Comparison of ENCODE assay signal across 20 mouse cellular contexts in genomic region chr2:173775556-173775955, GRCm38 (mm10). TPM values are rescaled to one million over a fixed set of nuclear protein-coding genes. Genes with fewer than 3 reads are reported as not detected.
DNase-seq lines count a peak whose midpoint lies in the region; ATAC-seq and TF ChIP-seq lines count a peak whose summit lies in the region.
"Had no signal": no experiment of that assay in that cellular context is flagged by ENCODE, and none has a peak within 500 bp of the region (broad histone marks: within the 10 kb centered on the region; RNA-seq: fewer than 3 reads in every experiment).

No protein-coding gene starts in this region.

- no peak overlapping the region for H3K4me2 ChIP-seq in forebrain, embryonic 12.5 days
- no peak overlapping the region for H3K4me2 ChIP-seq in hindbrain, postnatal 0 days (ENCODE audit: low read depth, low read length)
- H3K4me2 ChIP-seq in midbrain, embryonic 15.5 days = no peak overlapping the region
- H3K4me2 ChIP-seq: heart, embryonic 15.5 days; intestine, embryonic 15.5 days had no signal

- peak overlapping the region; percentile 48; the same call in 1 of the 2 replicates for H3K27ac ChIP-seq in embryonic facial prominence, embryonic 10.5 days (replicated peaks)
- peak overlapping the region; percentile 83 for H3K27ac ChIP-seq in forebrain, embryonic 12.5 days
- no peak overlapping the region for H3K27ac ChIP-seq in hindbrain, postnatal 0 days
- peak overlapping the region; percentile 78 for H3K27ac ChIP-seq in midbrain, embryonic 15.5 days
- H3K27ac ChIP-seq: heart, embryonic 15.5 days; intestine, embryonic 15.5 days had no signal

- no peaks in the 10 kb centered on the region for H3K27me3 ChIP-seq in embryonic facial prominence, embryonic 10.5 days (replicated peaks; ENCODE audit: low read depth, poor library complexity, severe bottlenecking)
- no peaks in the 10 kb centered on the region for H3K27me3 ChIP-seq in forebrain, embryonic 12.5 days
- H3K27me3 ChIP-seq in hindbrain, postnatal 0 days (ENCODE audit: insufficient read depth, low read length) = no peaks in the 10 kb centered on the region
- no peaks in the 10 kb centered on the region for H3K27me3 ChIP-seq in midbrain, embryonic 15.5 days (replicated peaks)
- H3K27me3 ChIP-seq: heart, embryonic 15.5 days; intestine, embryonic 15.5 days had no signal

- H3K4me1 ChIP-seq in embryonic facial prominence, embryonic 10.5 days = peaks cover 62% of the 10 kb centered on the region
- peaks cover 65% of the 10 kb centered on the region for H3K4me1 ChIP-seq in forebrain, embryonic 12.5 days
- peaks cover 15% of the 10 kb centered on the region for H3K4me1 ChIP-seq in hindbrain, postnatal 0 days (ENCODE audit: insufficient read depth, low read length)
- H3K4me1 ChIP-seq in midbrain, embryonic 15.5 days = peaks cover 58% of the 10 kb centered on the region

- no peak for TF ChIP-seq CTCF in hindbrain, postnatal 0 days (IDR thresholded peaks at IDR 0.05; ENCODE audit: low read depth)

- no peak for DNase-seq in embryonic facial prominence, embryonic 10.5 days (ENCODE audit: low spot score)
- DNase-seq in hindbrain, postnatal 0 days (ENCODE audit: low spot score) = no peak
- DNase-seq in ovary, postnatal 36 days (ENCODE audit: low spot score) = no peak
- no peak for DNase-seq in kidney, adult 11 months
- DNase-seq in lung, postnatal 25 days (ENCODE audit: low spot score) = no peak
- no peak for DNase-seq in heart, postnatal 4 days
- DNase-seq: adrenal gland, postnatal 36 days; cerebellum, postnatal 25 days; kidney, postnatal 10 days; liver, postnatal 0 days; right cerebral cortex, postnatal 14 days had no signal

- H3K9me3 ChIP-seq in embryonic facial prominence, embryonic 10.5 days = no peaks in the 10 kb centered on the region
- H3K9me3 ChIP-seq in forebrain, embryonic 12.5 days = no peaks in the 10 kb centered on the region
- no peaks in the 10 kb centered on the region for H3K9me3 ChIP-seq in hindbrain, postnatal 0 days (ENCODE audit: low read length)
- no peaks in the 10 kb centered on the region for H3K9me3 ChIP-seq in midbrain, embryonic 15.5 days
- H3K9me3 ChIP-seq: heart, embryonic 15.5 days; intestine, embryonic 15.5 days had no signal

- no peak overlapping the region for H3K4me3 ChIP-seq in embryonic facial prominence, embryonic 10.5 days
- no peak overlapping the region for H3K4me3 ChIP-seq in forebrain, embryonic 12.5 days (replicated peaks)
- H3K4me3 ChIP-seq in hindbrain, postnatal 0 days (ENCODE audit: low read length) = no peak overlapping the region
- no peak overlapping the region for H3K4me3 ChIP-seq in midbrain, embryonic 15.5 days
- H3K4me3 ChIP-seq: heart, embryonic 15.5 days; intestine, embryonic 15.5 days had no signal

- no peak overlapping the region for H3K9ac ChIP-seq in forebrain, embryonic 12.5 days
- no peak overlapping the region; the same call in 1 of the 2 replicates for H3K9ac ChIP-seq in hindbrain, postnatal 0 days (replicated peaks; ENCODE audit: low read length)
- no peak overlapping the region for H3K9ac ChIP-seq in midbrain, embryonic 15.5 days
- H3K9ac ChIP-seq: heart, embryonic 15.5 days; intestine, embryonic 15.5 days; liver, postnatal 0 days had no signal

- 0 out of 2 replicates have a peak, but pooled peaks have one; percentile 22 for ATAC-seq in forebrain, embryonic 12.5 days (ENCODE audit: low FRiP score)
- ATAC-seq in hindbrain, postnatal 0 days = peak; percentile 14; the same call in 1 of the 2 replicates
- peak; percentile 57 for ATAC-seq in midbrain, embryonic 15.5 days (replicated peaks)
- ATAC-seq: intestine, embryonic 15.5 days; liver, postnatal 0 days had no signal

- peaks cover 58% of the 10 kb centered on the region for H3K36me3 ChIP-seq in embryonic facial prominence, embryonic 10.5 days (replicated peaks)
- peaks cover 31% of the 10 kb centered on the region for H3K36me3 ChIP-seq in forebrain, embryonic 12.5 days (replicated peaks)
- H3K36me3 ChIP-seq in hindbrain, postnatal 0 days (ENCODE audit: insufficient read depth, low read length) = peaks cover 11% of the 10 kb centered on the region; the same call in 1 of the 2 replicates
- H3K36me3 ChIP-seq in midbrain, embryonic 15.5 days (replicated peaks) = peaks cover 9% of the 10 kb centered on the region; the same call in 1 of the 2 replicates

- 33% methylated on average over 3 of the region's 3 CpGs for WGBS in embryonic facial prominence, embryonic 10.5 days
- 24% methylated on average over 3 of the region's 3 CpGs for WGBS in forebrain, embryonic 12.5 days
- 44% methylated on average over 3 of the region's 3 CpGs for WGBS in hindbrain, postnatal 0 days
- WGBS in midbrain, embryonic 15.5 days = 21% methylated on average over 3 of the region's 3 CpGs

RNA-seq across cellular contexts. Expression of gene Vapb, which starts 38.2 kb away (rescaled TPM):
- polyA plus RNA-seq in embryonic facial prominence, embryonic 10.5 days (2016; fragmentation: Nextera tagmentation; extraction: Ambion mirVana) = 8.1 and 9.8 TPM in 2 replicates
- 11.0 and 13.8 TPM in 2 replicates for polyA plus RNA-seq in forebrain, embryonic 12.5 days (2016; fragmentation: Nextera tagmentation; extraction: Ambion mirVana)
- total RNA-seq in hindbrain, postnatal 0 days (2014; rRNA removed) = 31.4 and 34.1 TPM in 2 replicates
- polyA plus RNA-seq in hindbrain, postnatal 0 days (2015; fragmentation: Nextera tagmentation; extraction: Ambion mirVana) = 15.8 and 18.8 TPM in 2 replicates
- polyA plus RNA-seq in midbrain, embryonic 15.5 days (2015; fragmentation: Nextera tagmentation; extraction: Ambion mirVana) = 10.8 and 14.3 TPM in 2 replicates
- 10 to 100 TPM; 92.8 to 94.2 TPM for total RNA-seq in heart, postnatal 4 days (2021)

RNA-seq across cellular contexts. Expression of gene 1700010B08Rik, which starts 56.3 kb away (rescaled TPM):
- polyA plus RNA-seq in embryonic facial prominence, embryonic 10.5 days (2016; fragmentation: Nextera tagmentation; extraction: Ambion mirVana) = not detected in 2 replicates
- polyA plus RNA-seq in forebrain, embryonic 12.5 days (2016; fragmentation: Nextera tagmentation; extraction: Ambion mirVana) = not detected in 2 replicates
- not detected in 2 replicates for total RNA-seq in hindbrain, postnatal 0 days (2014; rRNA removed)
- not detected in 2 replicates for polyA plus RNA-seq in hindbrain, postnatal 0 days (2015; fragmentation: Nextera tagmentation; extraction: Ambion mirVana)
- 0.19 TPM in 1 of 2 replicates, not detected in the other for polyA plus RNA-seq in midbrain, embryonic 15.5 days (2015; fragmentation: Nextera tagmentation; extraction: Ambion mirVana)
- not detected for total RNA-seq in heart, postnatal 4 days (2021)
- total RNA-seq: adrenal gland, postnatal 36 days; granulocyte monocyte progenitor cell, adult 5-6 weeks; layer of hippocampus, postnatal 14 days; megakaryocyte, adult 5-6 weeks had no signal
- polyA plus RNA-seq: heart, embryonic 15.5 days; intestine, embryonic 15.5 days; limb, embryonic 11.5 days; liver, postnatal 0 days; thymus, postnatal 0 days had no signal
